Mouse (Mus musculus) CH12.LX (cell line): ENCODE measurements around the gene Rnf26. TPM values are rescaled to one million over a fixed set of nuclear protein-coding genes. Genes with fewer than 3 reads are reported as not detected.

ENCODE experiments used
- DNase-seq: peaks from one replicate; pipeline ENCODE4 v3.0.0-alpha.2; 2013; ENCODE audit errors: extremely low read depth
- H3K27ac ChIP-seq: 2 replicates; pipeline ENCODE4 v1.5.1; 2012; ENCODE audit warnings: low read depth, mild to moderate bottlenecking, control low read depth, moderate library complexity; ENCODE audit not compliant: insufficient read depth
- H3K27me3 ChIP-seq: replicated peaks from 2 replicates; pipeline ENCODE3; 2012; ENCODE audit warnings: inconsistent platforms
- H3K36me3 ChIP-seq, 2 experiments: replicated peaks in 1 of 2; 2 replicates each; pipeline versions ENCODE3 to v1.6.1; 2012; ENCODE audit warnings: inconsistent platforms in 1 of 2, low read length in 1 of 2, mild to moderate bottlenecking in 1 of 2, mixed read lengths in 1 of 2, moderate library complexity in 1 of 2; ENCODE audit not compliant: control insufficient read depth in 1 of 2, insufficient read depth in 1 of 2
- H3K4me1 ChIP-seq, 2 experiments: 2 replicates each; pipeline ENCODE4 v1.6.1; 2012; ENCODE audit warnings: inconsistent platforms in 1 of 2, moderate library complexity in 1 of 2; ENCODE audit not compliant: insufficient read depth in 2 of 2, control insufficient read depth in 1 of 2
- H3K4me2 ChIP-seq: 2 replicates; pipeline ENCODE4 v1.6.1; 2012; ENCODE audit warnings: low read depth, mild to moderate bottlenecking, control low read depth; ENCODE audit not compliant: poor library complexity, insufficient read depth, severe bottlenecking
- H3K4me3 ChIP-seq, 3 experiments: fragments of 150-350 bp in 1 of 3; sonication (generic) in 1 of 3; replicated peaks in 1 of 3; 2 replicates each; pipeline versions ENCODE3 to v1.5.1; 2011 to 2012; ENCODE audit warnings: low read depth in 2 of 3, low read length in 2 of 3, mild to moderate bottlenecking in 2 of 3, moderate library complexity in 2 of 3, control low read depth in 1 of 3, improper control_type of control experiment in 1 of 3, inconsistent platforms in 1 of 3, mixed read lengths in 1 of 3; ENCODE audit not compliant: poor library complexity in 1 of 3
- H3K79me2 ChIP-seq: replicated peaks from 2 replicates; pipeline ENCODE4 v1.6.1; 2012; ENCODE audit warnings: mild to moderate bottlenecking, moderate library complexity; ENCODE audit not compliant: control insufficient read depth, poor library complexity, insufficient read depth, severe bottlenecking; ENCODE audit errors: extremely low read depth
- H3K9ac ChIP-seq: 2 replicates; pipeline ENCODE4 v1.6.1; 2012; ENCODE audit warnings: low read depth, mild to moderate bottlenecking, control low read depth, moderate library complexity; ENCODE audit not compliant: insufficient read depth
- H3K9me3 ChIP-seq: replicated peaks from 2 replicates; pipeline ENCODE3; 2012; ENCODE audit warnings: low read length, inconsistent platforms, mixed read lengths
- BHLHE40 ChIP-seq: IDR thresholded peaks from 2 replicates; pipeline ENCODE4 v1.6.1; 2011; ENCODE audit warnings: mild to moderate bottlenecking, low read depth, low read length, improper control_type of control experiment
- CHD2 ChIP-seq: IDR thresholded peaks from 2 replicates; pipeline ENCODE4 v1.6.1; 2011; ENCODE audit warnings: low read length, improper control_type of control experiment
- CTCF ChIP-seq, 2 experiments: IDR thresholded peaks in 1 of 2; conservative IDR thresholded peaks in 1 of 2; 2 replicates each; pipeline ENCODE4 v1.5.1; 2011 to 2012; ENCODE audit warnings: low read depth in 2 of 2, low read length in 2 of 2, improper control_type of control experiment in 1 of 2, inconsistent platforms in 1 of 2, mild to moderate bottlenecking in 1 of 2, moderate library complexity in 1 of 2
- ELF1 ChIP-seq: IDR thresholded peaks from 2 replicates; pipeline ENCODE4 v1.6.1; 2014; ENCODE audit warnings: low read depth, mild to moderate bottlenecking, inconsistent platforms, low read length, improper control_type of control experiment
- EP300 ChIP-seq: IDR thresholded peaks from 2 replicates; pipeline ENCODE4 v1.6.1; 2011; ENCODE audit warnings: low read length, improper control_type of control experiment
- ETS1 ChIP-seq: conservative IDR thresholded peaks from 2 replicates; pipeline ENCODE4 v1.6.1; 2012; ENCODE audit warnings: low read depth, mild to moderate bottlenecking, inconsistent platforms, low read length, improper control_type of control experiment, moderate library complexity
- HCFC1 ChIP-seq: IDR thresholded peaks from 2 replicates; pipeline ENCODE4 v1.6.1; 2012; ENCODE audit warnings: low read depth, mild to moderate bottlenecking, inconsistent platforms, low read length, improper control_type of control experiment
- IRF4 ChIP-seq: IDR thresholded peaks from 2 replicates; pipeline ENCODE4 v1.6.1; 2014; ENCODE audit warnings: low read depth, mild to moderate bottlenecking, inconsistent platforms, low read length, improper control_type of control experiment
- JUN ChIP-seq: IDR thresholded peaks from 2 replicates; pipeline ENCODE4 v1.6.1; 2011; ENCODE audit warnings: low read depth, mild to moderate bottlenecking, low read length, improper control_type of control experiment, moderate library complexity; ENCODE audit not compliant: insufficient read depth
- MAX ChIP-seq: IDR thresholded peaks from 2 replicates; pipeline ENCODE4 v1.6.1; 2011; ENCODE audit warnings: low read length, improper control_type of control experiment
- MAZ ChIP-seq: IDR thresholded peaks from 2 replicates; pipeline ENCODE4 v1.6.1; 2012; ENCODE audit warnings: low read depth, mild to moderate bottlenecking, inconsistent platforms, low read length, improper control_type of control experiment, moderate library complexity
- MEF2A ChIP-seq: IDR thresholded peaks from 2 replicates; pipeline ENCODE4 v1.6.1; 2014; ENCODE audit warnings: low read depth, mild to moderate bottlenecking, inconsistent platforms, low read length, improper control_type of control experiment, borderline replicate concordance
- MXI1 ChIP-seq: IDR thresholded peaks from 2 replicates; pipeline ENCODE4 v1.6.1; 2011; ENCODE audit warnings: mild to moderate bottlenecking, low read depth, low read length, improper control_type of control experiment
- MYC ChIP-seq: IDR thresholded peaks from 2 replicates; pipeline ENCODE4 v1.6.1; 2011; ENCODE audit warnings: low read depth, mild to moderate bottlenecking, improper control_type of control experiment, low read length
- NRF1 ChIP-seq: IDR thresholded peaks from 2 replicates; pipeline ENCODE4 v1.6.1; 2014; ENCODE audit warnings: low read depth, mild to moderate bottlenecking, inconsistent platforms, low read length, improper control_type of control experiment, moderate library complexity
- POLR2A ChIP-seq: IDR thresholded peaks from 2 replicates; pipeline ENCODE4 v1.6.1; 2011; ENCODE audit warnings: low read depth, mild to moderate bottlenecking, improper control_type of control experiment, low read length
- POLR2AphosphoS2 ChIP-seq: IDR thresholded peaks from 2 replicates; pipeline ENCODE4 v1.6.1; 2011; ENCODE audit warnings: low read depth, low read length, improper control_type of control experiment
- RCOR1 ChIP-seq: conservative IDR thresholded peaks from 2 replicates; pipeline ENCODE4 v1.6.1; 2012; ENCODE audit warnings: low read depth, mild to moderate bottlenecking, inconsistent platforms, low read length, improper control_type of control experiment
- SIN3A ChIP-seq: IDR thresholded peaks from 2 replicates; pipeline ENCODE4 v1.6.1; 2012; ENCODE audit warnings: low read length, improper control_type of control experiment, inconsistent platforms
- TBP ChIP-seq: conservative IDR thresholded peaks from 2 replicates; pipeline ENCODE4 v1.6.1; 2011; ENCODE audit warnings: low read depth, low read length, improper control_type of control experiment
- TCF12 ChIP-seq: IDR thresholded peaks from 2 replicates; pipeline ENCODE4 v1.6.1; 2014; ENCODE audit warnings: low read depth, mild to moderate bottlenecking, inconsistent platforms, low read length, improper control_type of control experiment
- UBTF ChIP-seq: IDR thresholded peaks from 2 replicates; pipeline ENCODE4 v1.6.1; 2012; ENCODE audit warnings: low read depth, mild to moderate bottlenecking, inconsistent platforms, low read length, improper control_type of control experiment, moderate library complexity
- dilution Hi-C: fragments of 300-500 bp; cut with MboI; formaldehyde crosslinking; loops from 2 replicates; pipeline ENCODE4 v1.14.3; 2020; ENCODE audit warnings: low sequenced_read_pairs; ENCODE audit not compliant: extremely low pct_unique_long_range_greater_than_20kb, extremely low pct_ligation_motif_present
- in situ Hi-C: fragments of 300-500 bp; cut with MboI; formaldehyde crosslinking; loops from 3 replicates; pipeline ENCODE4 v1.14.3; 2019; ENCODE audit warnings: low sequenced_read_pairs, low pct_ligation_motif_present, low pct_unique_long_range_greater_than_20kb, mixed read lengths
- polyA plus RNA-seq: library from polyadenylated mRNA; unstranded; fragments of >175 nt; gene quantifications from 2 replicates; pipeline ENCODE4 v1.2.1, GENCODE M21; 2012; ENCODE audit warnings: low read depth; ENCODE audit not compliant: insufficient read length
- total RNA-seq, 2 experiments: library from RNA; depleted of rRNA; stranded (reverse); fragments of 300-350 nt in 1 of 2; fragments of >200 nt in 1 of 2; gene quantifications; 2 replicates each; pipeline ENCODE4 v1.2.3; 2012 to 2014

The Rnf26 gene
- total and polyA plus RNA-seq, 3 experiments = 11.7 to 40.0 (median 15.3) TPM

DNA sequence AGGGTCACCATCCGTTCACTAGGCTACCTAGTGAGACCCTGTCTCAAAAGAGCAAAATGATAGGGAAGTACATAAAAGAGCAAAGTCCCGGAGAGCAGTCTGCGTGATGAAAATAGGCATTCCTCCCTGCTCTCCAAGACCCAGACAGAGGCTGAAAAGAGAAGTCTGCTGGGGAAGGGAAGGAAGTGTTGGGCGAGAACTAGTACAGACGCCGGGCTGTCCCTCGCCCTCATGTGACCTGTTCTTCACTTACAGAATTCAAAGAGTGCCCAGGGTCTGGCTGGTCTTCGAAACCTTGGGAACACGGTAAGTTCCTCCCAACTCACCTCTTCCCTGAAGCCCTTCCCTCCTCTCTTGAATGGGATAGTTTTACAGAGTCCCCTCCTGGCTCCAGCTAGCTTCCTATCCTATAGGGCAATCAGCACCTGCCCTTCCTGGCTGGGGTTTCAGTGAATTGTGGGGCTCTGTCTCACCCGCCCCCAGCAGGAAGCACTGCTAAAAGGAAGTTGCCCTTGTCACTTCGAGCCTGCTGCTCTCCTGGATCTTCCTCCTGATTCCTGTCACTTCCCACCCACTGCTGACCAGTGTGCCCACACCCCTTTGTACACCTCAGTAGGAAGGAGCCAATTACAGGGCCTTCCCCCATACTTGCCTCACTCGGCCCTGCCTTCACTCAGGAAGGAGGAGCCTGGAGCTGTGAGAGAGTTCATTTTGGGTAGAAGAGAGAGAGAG is 24.3 kb downstream of the Rnf26 start:
- H3K4me2 ChIP-seq = peak overlapping the region; percentile 8
- H3K27me3 ChIP-seq = peaks cover 26% of the 10 kb centered on the region
- peak overlapping the region; percentile 3; the same call in 1 of the 2 replicates for H3K27ac ChIP-seq
- DNase-seq = peak; percentile 37
- TF ChIP-seq MAZ = 0 out of 2 replicates have a peak, but pooled peaks have one; percentile 44
- TF ChIP-seq ELF1 = 0 out of 2 replicates have a peak, but pooled peaks have one; percentile 24
- no peak for TF ChIP-seq RCOR1
- H3K9me3 ChIP-seq = no peaks in the 10 kb centered on the region
- H3K79me2 ChIP-seq = no peaks in the 10 kb centered on the region
- peaks cover 19 to 66% of the 10 kb centered on the region in 2 experiments for H3K4me1 ChIP-seq
- dilution Hi-C loops (no loop called here), in situ Hi-C loops (no loop called here)
- peaks cover 3 to 19% of the 10 kb centered on the region in 2 experiments for H3K36me3 ChIP-seq
- peak overlapping the region in 1 of 3 experiments; percentile 8 for H3K4me3 ChIP-seq
- no peak overlapping the region for H3K9ac ChIP-seq

- H3K4me3 ChIP-seq = no peak overlapping the region
- H3K79me2 ChIP-seq = no peaks in the 10 kb centered on the region
- H3K27ac ChIP-seq = peak overlapping the region; percentile 74
- peak overlapping the region; percentile 5 for H3K9ac ChIP-seq
- dilution Hi-C loops = no loop called here
- no peaks in the 10 kb centered on the region for H3K9me3 ChIP-seq
- H3K36me3 ChIP-seq = peaks cover 0 to 12% of the 10 kb centered on the region in 2 experiments
- in situ Hi-C loops = no loop called here
- peak; percentile 81 for DNase-seq
- peaks cover 35% of the 10 kb centered on the region for H3K27me3 ChIP-seq
- H3K4me1 ChIP-seq = peaks cover 19 to 57% of the 10 kb centered on the region in 2 experiments
- H3K4me2 ChIP-seq = peak overlapping the region; percentile 63
- TF ChIP-seq CTCF (conservative IDR thresholded peaks at IDR 0.05 in 1 of 2, IDR thresholded peaks at IDR 0.05 in 1 of 2; ENCODE audit: low read depth in 2 of 2, low read length in 2 of 2) = no peak
- peak; percentile 59 for TF ChIP-seq EP300
- TF ChIP-seq MXI1 = peak; percentile 93
- TF ChIP-seq IRF4 = peak; percentile 63
- TF ChIP-seq MAX = peak; percentile 84
- TF ChIP-seq BHLHE40 = peak; percentile 68
- TF ChIP-seq POLR2AphosphoS2 = no peak; the same call in 1 of the 2 replicates
- 0 out of 2 replicates have a peak, but pooled peaks have one; percentile 15 for TF ChIP-seq UBTF
- TF ChIP-seq SIN3A = peak; percentile 80
- peak; percentile 76; the same call in 1 of the 2 replicates for TF ChIP-seq MYC
- TF ChIP-seq TCF12 = peak; percentile 80
- TF ChIP-seq MAZ = peak; percentile 75; the same call in 1 of the 2 replicates
- peak; percentile 56 for TF ChIP-seq ETS1
- TF ChIP-seq MEF2A = peak; percentile 97
- TF ChIP-seq HCFC1 = no peak; the same call in 1 of the 2 replicates
- TF ChIP-seq NRF1 = peak; percentile 79
- no peak for TF ChIP-seq CHD2
- TF ChIP-seq JUN = no peak
- TF ChIP-seq POLR2A = 0 out of 2 replicates have a peak, but pooled peaks have one; percentile 34
- 0 out of 2 replicates have a peak, but pooled peaks have one; percentile 39 for TF ChIP-seq TBP
- TF ChIP-seq, all 38 proteins: peak for 15
Measured at GRCm38 (mm10) chr9:44087761-44088455, 25.4 kb downstream of the Rnf26 start.
